Mouse (Mus musculus) midbrain, embryonic 10.5 days (tissue): ENCODE measurements around the gene Atp5d. TPM values are rescaled to one million over a fixed set of nuclear protein-coding genes. Genes with fewer than 3 reads are reported as not detected.

Experiments used
- DNase-seq: peaks from one replicate; pipeline ENCODE4 v3.0.0-alpha.2; 2017; ENCODE audit warnings: low spot score
- H3K27ac ChIP-seq: fragments of 300-500 bp; sonication (generic); replicated peaks from 2 replicates; pipeline ENCODE4 v1.5.1; 2016; ENCODE audit warnings: mild to moderate bottlenecking
- H3K27me3 ChIP-seq: fragments of 300-500 bp; sonication (generic); 2 replicates; pipeline ENCODE4 v1.6.1; 2016; ENCODE audit warnings: low read depth, mild to moderate bottlenecking; ENCODE audit not compliant: poor library complexity, severe bottlenecking
- H3K36me3 ChIP-seq: fragments of 300-500 bp; sonication (generic); 2 replicates; pipeline ENCODE4 v1.6.1; 2016; ENCODE audit warnings: mild to moderate bottlenecking, moderate library complexity
- H3K4me1 ChIP-seq: fragments of 300-500 bp; sonication (generic); 2 replicates; pipeline ENCODE4 v1.6.1; 2016
- H3K4me3 ChIP-seq: fragments of 300-500 bp; sonication (generic); 2 replicates; pipeline ENCODE4 v1.5.1; 2016; ENCODE audit warnings: mild to moderate bottlenecking, moderate library complexity
- H3K9me3 ChIP-seq: fragments of 300-500 bp; sonication (generic); replicated peaks from 2 replicates; pipeline ENCODE4 v1.6.1; 2016; ENCODE audit warnings: mild to moderate bottlenecking
- WGBS: fragments of 180-500 bp; shearing (Covaris S2); methylation state at CpG from one replicate; pipeline ENCODE4 v1.1.7; 2016; 5-methylcytosine and 5-hydroxymethylcytosine counted together
- polyA plus RNA-seq: library from polyadenylated mRNA; unstranded; fragments of >200 nt; fragmentation: Nextera tagmentation; extraction: Ambion mirVana; gene quantifications from 2 replicates; pipeline ENCODE4 v1.2.1, GENCODE M21; 2016

The Atp5d gene
- polyA plus RNA-seq, 1 experiment from 2014 or later: 481 TPM

DNA sequence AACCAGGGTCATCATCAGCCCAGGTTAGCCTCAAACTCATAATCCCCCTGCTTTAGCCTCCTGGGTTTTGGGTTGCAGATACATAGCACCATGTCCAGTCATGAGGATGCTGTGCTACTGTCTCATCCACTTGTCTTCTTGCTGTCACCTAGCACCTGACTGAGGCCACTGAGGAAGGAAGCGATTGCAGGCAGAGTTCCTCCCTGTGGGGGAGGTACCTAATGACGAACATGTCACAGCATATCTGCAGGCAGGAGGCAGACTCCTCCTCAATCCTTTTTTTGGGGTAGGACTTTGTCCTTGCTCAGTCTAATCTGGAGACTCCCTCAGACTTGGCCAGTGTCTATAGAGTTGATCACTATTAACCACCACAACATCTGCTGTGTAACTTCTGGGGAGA, 16.8 kb upstream of the Atp5d start:
- peaks cover 42% of the 10 kb centered on the region for H3K4me1 ChIP-seq
- WGBS: 94% methylated on average over 2 of the region's 2 CpGs
- peaks cover 95% of the 10 kb centered on the region for H3K36me3 ChIP-seq
- no peaks in the 10 kb centered on the region for H3K9me3 ChIP-seq
- H3K27me3 ChIP-seq: no peaks in the 10 kb centered on the region
- no peak for DNase-seq
- H3K4me3 ChIP-seq: peak overlapping the region; percentile 16
- no peak overlapping the region for H3K27ac ChIP-seq

- Histone ChIP-seq H3K4me3 (0 out of 2 replicates have a peak overlapping the region, but pooled peaks have one; percentile 16), H3K9me3 (no peaks in the 10 kb centered on the region), H3K27ac (no peak overlapping the region), H3K36me3 (peaks cover 100% of the 10 kb centered on the region), H3K27me3 (no peaks in the 10 kb centered on the region), H3K4me1 (peaks cover 18% of the 10 kb centered on the region)
- DNase-seq: no peak
- WGBS: 90% methylated on average over 9 of the region's 9 CpGs
Measured at GRCm38 (mm10) chr10:80123932-80124562, 14.4 kb upstream of the Atp5d start.

GRCm38 (mm10) chr10:80127920-80128319, 10.5 kb upstream of the Atp5d start:
- H3K4me3 ChIP-seq: no peak overlapping the region
- H3K27me3 ChIP-seq: peaks cover 33% of the 10 kb centered on the region
- peaks cover 100% of the 10 kb centered on the region for H3K36me3 ChIP-seq
- H3K9me3 ChIP-seq: no peaks in the 10 kb centered on the region
- H3K4me1 ChIP-seq: peaks cover 28% of the 10 kb centered on the region
- WGBS: 96% methylated on average over 8 of the region's 8 CpGs
- no peak overlapping the region for H3K27ac ChIP-seq
- no peak for DNase-seq

DNA sequence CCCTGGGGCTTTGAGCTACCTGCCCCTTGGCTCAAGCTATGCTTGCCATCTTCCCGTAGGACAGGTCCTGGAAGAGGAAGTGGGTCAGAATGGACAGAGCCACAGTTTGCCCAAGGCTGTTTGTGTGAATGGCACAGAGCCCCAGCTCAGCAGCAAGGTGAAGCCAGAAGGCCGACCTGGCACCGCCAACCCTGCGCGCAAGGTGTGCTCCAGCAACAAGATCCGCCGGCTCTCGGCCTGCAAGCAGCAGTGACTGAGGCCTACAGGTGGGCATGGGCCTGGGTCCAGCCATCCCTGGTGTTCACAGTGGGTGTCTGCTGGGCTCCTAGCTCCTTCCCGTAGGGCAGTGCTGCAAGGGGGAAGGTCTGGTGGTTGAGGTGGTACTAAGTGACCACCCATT, 8.6 kb upstream of the Atp5d start:
- no peak for DNase-seq
- Histone ChIP-seq H3K27me3 (peaks cover 52% of the 10 kb centered on the region), H3K9me3 (no peaks in the 10 kb centered on the region), H3K36me3 (peaks cover 100% of the 10 kb centered on the region), H3K4me1 (peaks cover 24% of the 10 kb centered on the region), H3K27ac (no peak overlapping the region), H3K4me3 (0 out of 2 replicates have a peak overlapping the region, but pooled peaks have one; percentile 20)
- WGBS: 95% methylated on average over 9 of the region's 9 CpGs

GRCm38 (mm10) chr10:80130403-80131031, 7.9 kb upstream of the Atp5d start:
- no peaks in the 10 kb centered on the region for H3K9me3 ChIP-seq
- peaks cover 100% of the 10 kb centered on the region for H3K36me3 ChIP-seq
- peaks cover 24% of the 10 kb centered on the region for H3K4me1 ChIP-seq
- H3K4me3 ChIP-seq: peak overlapping the region; percentile 20; the same call in 1 of the 2 replicates
- H3K27me3 ChIP-seq: peaks cover 59% of the 10 kb centered on the region
- H3K27ac ChIP-seq: no peak overlapping the region
- DNase-seq: no peak
- 88% methylated on average over 18 of the region's 18 CpGs for WGBS

DNA sequence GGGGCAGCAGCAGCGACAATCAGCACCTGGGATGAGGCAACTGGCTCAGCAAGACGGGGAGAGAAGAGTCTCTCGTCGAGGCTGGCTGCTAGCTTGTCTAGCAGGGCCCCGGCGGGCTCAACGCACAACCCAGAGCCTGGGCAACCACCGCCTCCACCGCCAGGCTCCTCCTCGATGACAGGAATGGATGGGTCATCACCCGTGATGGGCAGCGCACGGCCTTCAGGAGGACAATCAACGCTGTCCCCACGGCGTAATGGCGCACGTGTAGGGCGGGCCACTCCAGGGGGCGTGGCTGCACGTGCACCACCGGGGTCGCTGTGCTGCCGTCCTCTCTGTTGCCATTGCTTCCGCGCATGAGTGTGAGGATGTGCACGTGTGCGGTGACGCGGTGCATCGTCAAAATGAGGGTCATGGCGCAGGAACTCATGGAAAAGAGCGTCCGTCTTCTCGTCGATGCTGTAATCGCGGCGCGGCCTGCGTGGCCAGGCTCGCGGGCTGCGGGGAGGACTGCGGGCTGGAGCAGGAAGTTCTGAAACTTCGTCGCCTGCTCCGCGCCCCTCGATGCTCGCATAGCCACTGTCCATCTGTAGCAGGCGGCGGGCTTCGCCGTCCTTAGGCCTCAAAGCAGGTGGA, 7.0 kb upstream of the Atp5d start:
- Histone ChIP-seq H3K27ac (peak overlapping the region; percentile 66), H3K4me3 (peak overlapping the region; percentile 41), H3K27me3 (peaks cover 68% of the 10 kb centered on the region), H3K4me1 (peaks cover 29% of the 10 kb centered on the region), H3K9me3 (no peaks in the 10 kb centered on the region), H3K36me3 (peaks cover 100% of the 10 kb centered on the region)
- peak; percentile 62 for DNase-seq
- WGBS: 14% methylated on average over 55 of the region's 55 CpGs

GRCm38 (mm10) chr10:80131952-80132350, 6.5 kb upstream of the Atp5d start:
- H3K27me3 ChIP-seq: peaks cover 74% of the 10 kb centered on the region
- H3K9me3 ChIP-seq: no peaks in the 10 kb centered on the region
- peak overlapping the region; percentile 66 for H3K27ac ChIP-seq
- peaks cover 99% of the 10 kb centered on the region for H3K36me3 ChIP-seq
- peak; percentile 59 for DNase-seq
- H3K4me1 ChIP-seq: peaks cover 34% of the 10 kb centered on the region
- peak overlapping the region; percentile 41 for H3K4me3 ChIP-seq
- 23% methylated on average over 27 of the region's 27 CpGs for WGBS

GRCm38 (mm10) chr10:80133226-80133849, 5.1 kb upstream of the Atp5d start:
- Histone ChIP-seq H3K9me3 (no peaks in the 10 kb centered on the region), H3K36me3 (peaks cover 86% of the 10 kb centered on the region), H3K4me1 (peaks cover 48% of the 10 kb centered on the region), H3K27me3 (peaks cover 87% of the 10 kb centered on the region), H3K4me3 (peak overlapping the region; percentile 41; the same call in 1 of the 2 replicates), H3K27ac (no peak overlapping the region)
- WGBS: 80% methylated on average over 8 of the region's 8 CpGs
- DNase-seq: no peak

DNA sequence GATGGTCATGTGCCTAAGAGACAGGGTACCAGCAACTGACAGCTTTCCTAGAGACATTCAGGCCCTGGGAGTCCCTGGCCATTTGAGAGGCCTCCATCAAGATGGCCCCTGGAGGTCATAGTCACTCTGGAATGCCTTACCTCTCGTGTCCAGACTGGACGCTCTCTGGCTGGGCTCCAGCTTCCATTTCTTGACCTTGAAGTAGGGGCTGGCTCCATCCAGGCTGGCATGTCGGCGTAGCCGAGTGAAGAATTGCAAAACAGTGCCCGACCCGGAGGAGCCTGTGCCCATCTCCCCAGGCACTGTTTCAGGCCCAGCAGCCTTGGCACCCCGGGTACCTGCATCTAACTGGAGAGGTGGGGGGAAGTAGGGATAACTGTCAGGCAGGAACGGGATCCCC, 4.0 kb upstream of the Atp5d start:
- WGBS: 92% methylated on average over 9 of the region's 9 CpGs
- Histone ChIP-seq H3K9me3 (no peaks in the 10 kb centered on the region), H3K36me3 (peaks cover 75% of the 10 kb centered on the region), H3K27ac (no peak overlapping the region), H3K4me1 (peaks cover 59% of the 10 kb centered on the region), H3K4me3 (no peak overlapping the region), H3K27me3 (peaks cover 90% of the 10 kb centered on the region)
- no peak for DNase-seq

- peaks cover 67% of the 10 kb centered on the region for H3K36me3 ChIP-seq
- peaks cover 60% of the 10 kb centered on the region for H3K4me1 ChIP-seq
- peaks cover 91% of the 10 kb centered on the region for H3K27me3 ChIP-seq
- WGBS: 87% methylated on average over 10 of the region's 10 CpGs
- no peak for DNase-seq
- peak overlapping the region; percentile 22; the same call in 1 of the 2 replicates for H3K4me3 ChIP-seq
- H3K27ac ChIP-seq: no peak overlapping the region
- no peaks in the 10 kb centered on the region for H3K9me3 ChIP-seq
Measured at GRCm38 (mm10) chr10:80135161-80135560, 3.3 kb upstream of the Atp5d start.

DNA sequence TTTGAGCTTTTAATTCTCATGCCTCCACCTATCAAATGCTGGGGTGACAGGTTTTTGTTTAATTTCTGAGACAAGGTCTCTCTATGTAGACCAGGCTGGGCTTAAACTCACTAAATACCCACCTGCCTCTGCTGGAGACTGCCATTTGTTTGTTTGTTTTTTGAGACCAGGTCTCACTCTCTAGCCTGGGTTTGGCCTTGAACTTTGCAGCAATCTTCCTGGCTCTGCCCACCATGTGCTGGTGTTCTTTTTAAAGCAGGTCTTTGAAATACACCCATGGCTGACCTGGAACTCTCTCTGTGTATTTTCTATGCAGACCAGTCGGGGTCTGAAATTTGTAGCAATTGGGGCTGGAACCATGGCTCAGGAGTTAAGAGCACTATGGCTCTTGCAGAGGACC, 2.8 kb upstream of the Atp5d start:
- 92% methylated on average over 1 of the region's 1 CpGs for WGBS
- Histone ChIP-seq H3K27ac (no peak overlapping the region), H3K4me3 (0 out of 2 replicates have a peak overlapping the region, but pooled peaks have one; percentile 22), H3K36me3 (peaks cover 63% of the 10 kb centered on the region), H3K9me3 (no peaks in the 10 kb centered on the region), H3K4me1 (peaks cover 64% of the 10 kb centered on the region), H3K27me3 (peaks cover 91% of the 10 kb centered on the region)
- DNase-seq: no peak

GRCm38 (mm10) chr10:80136179-80136951, 2.1 kb upstream of the Atp5d start:
- 16% methylated on average over 44 of the region's 49 CpGs for WGBS
- peaks cover 86% of the 10 kb centered on the region for H3K27me3 ChIP-seq
- H3K36me3 ChIP-seq: peaks cover 55% of the 10 kb centered on the region
- H3K4me1 ChIP-seq: peaks cover 65% of the 10 kb centered on the region
- H3K9me3 ChIP-seq: no peaks in the 10 kb centered on the region
- no peak for DNase-seq
- peak overlapping the region; percentile 92 for H3K27ac ChIP-seq
- H3K4me3 ChIP-seq: peak overlapping the region; percentile 87
